9 mouse cellular contexts compared by ENCODE assay signal in genomic region chr13:23503797-23504196, GRCm38 (mm10). TPM values are rescaled to one million over a fixed set of nuclear protein-coding genes. Genes with fewer than 3 reads are reported as not detected.
A peak's percentile ranks its signal among the peaks of the same experiment; 100 is the strongest.
DNase-seq lines count a peak whose midpoint lies in the region; ATAC-seq lines count a peak whose summit lies in the region.
"Had no signal": no experiment of that assay in that cellular context is flagged by ENCODE, and none has a peak within 500 bp of the region (broad histone marks: within the 10 kb centered on the region; RNA-seq: fewer than 3 reads in every experiment).

No protein-coding gene starts in this region.

- peak overlapping the region; percentile 53 for H3K4me3 ChIP-seq in megakaryocyte, embryonic 14.5 days (replicated peaks)
- H3K4me3 ChIP-seq in forebrain, embryonic 14.5 days (ENCODE audit: low read depth, low read length) = no peak overlapping the region
- no peak overlapping the region for H3K4me3 ChIP-seq in intestine, embryonic 15.5 days (replicated peaks)
- H3K4me3 ChIP-seq in liver, embryonic 11.5 days (ENCODE audit: low read depth, low read length) = peak overlapping the region; percentile 8; the same call in 1 of the 2 replicates

- H3K4me2 ChIP-seq in forebrain, embryonic 14.5 days (ENCODE audit: low read length) = no peak overlapping the region
- H3K4me2 ChIP-seq in intestine, embryonic 15.5 days (replicated peaks) = 0 out of 2 replicates have a peak overlapping the region, but pooled peaks have one; percentile 17
- peak overlapping the region; percentile 57 for H3K4me2 ChIP-seq in liver, embryonic 11.5 days

- H3K27ac ChIP-seq in forebrain, embryonic 14.5 days (ENCODE audit: low read depth, low read length) = no peak overlapping the region
- no peak overlapping the region for H3K27ac ChIP-seq in intestine, embryonic 15.5 days
- H3K27ac ChIP-seq in liver, embryonic 11.5 days (ENCODE audit: low read depth, low read length) = no peak overlapping the region

- no peak overlapping the region for H3K9ac ChIP-seq in forebrain, embryonic 14.5 days (ENCODE audit: low read length)
- no peak overlapping the region for H3K9ac ChIP-seq in intestine, embryonic 15.5 days
- H3K9ac ChIP-seq in liver, embryonic 11.5 days (ENCODE audit: low read depth, low read length) = no peak overlapping the region

- no peaks in the 10 kb centered on the region for H3K27me3 ChIP-seq in megakaryocyte, embryonic 14.5 days (replicated peaks)
- H3K27me3 ChIP-seq in forebrain, embryonic 14.5 days (replicated peaks; ENCODE audit: control insufficient read depth, insufficient read depth, low read length) = no peaks in the 10 kb centered on the region
- H3K27me3 ChIP-seq in intestine, embryonic 15.5 days (replicated peaks) = no peaks in the 10 kb centered on the region
- H3K27me3 ChIP-seq in liver, embryonic 11.5 days (replicated peaks; ENCODE audit: control insufficient read depth, insufficient read depth, low read length) = no peaks in the 10 kb centered on the region

- no peaks in the 10 kb centered on the region for H3K36me3 ChIP-seq in megakaryocyte, embryonic 14.5 days (replicated peaks; ENCODE audit: low read length)
- H3K36me3 ChIP-seq in forebrain, embryonic 14.5 days (ENCODE audit: control insufficient read depth, insufficient read depth, low read length) = no peaks in the 10 kb centered on the region
- no peaks in the 10 kb centered on the region for H3K36me3 ChIP-seq in intestine, embryonic 15.5 days
- no peaks in the 10 kb centered on the region for H3K36me3 ChIP-seq in liver, embryonic 11.5 days (ENCODE audit: control insufficient read depth, insufficient read depth, low read length)

- under 1% methylated on average over 9 of the region's 9 CpGs for WGBS in forebrain, embryonic 14.5 days
- WGBS in intestine, embryonic 15.5 days = 6% methylated on average over 9 of the region's 9 CpGs
- 1% methylated on average over 9 of the region's 9 CpGs for whole genome bisulfite sequencing in liver, embryonic 11.5 days

- ATAC-seq in megakaryocyte, adult 5-6 weeks (ENCODE audit: poor library complexity, severe bottlenecking) = no peak
- ATAC-seq in forebrain, embryonic 14.5 days = peak; percentile 70; the same call in 1 of the 2 replicates
- no peak; the same call in 1 of the 2 replicates for ATAC-seq in intestine, embryonic 15.5 days
- no peak for ATAC-seq in liver, embryonic 11.5 days (replicated peaks; ENCODE audit: low FRiP score)

- DNase-seq in adrenal gland, postnatal 14 days = peak; percentile 71
- DNase-seq in forebrain, embryonic 14.5 days (ENCODE audit: low spot score) = peak; percentile 80
- DNase-seq in liver, embryonic 11.5 days (ENCODE audit: low spot score) = peak; percentile 71
- peak; percentile 71 for DNase-seq in retina, postnatal 1 day
- DNase-seq in gastrocnemius, adult 8-10 months (ENCODE audit: low spot score in 2 of 2) = no peak

- peaks cover 65% of the 10 kb centered on the region for H3K4me1 ChIP-seq in megakaryocyte, embryonic 14.5 days
- peaks cover 9% of the 10 kb centered on the region for H3K4me1 ChIP-seq in forebrain, embryonic 14.5 days (ENCODE audit: control insufficient read depth, insufficient read depth, low read length)
- H3K4me1 ChIP-seq in intestine, embryonic 15.5 days (replicated peaks) = peaks cover 4% of the 10 kb centered on the region; the same call in 1 of the 2 replicates
- peaks cover 45% of the 10 kb centered on the region for H3K4me1 ChIP-seq in liver, embryonic 11.5 days (replicated peaks; ENCODE audit: control insufficient read depth, insufficient read depth, low read length)

- no peaks in the 10 kb centered on the region for H3K9me3 ChIP-seq in megakaryocyte, embryonic 14.5 days
- H3K9me3 ChIP-seq in forebrain, embryonic 14.5 days (replicated peaks; ENCODE audit: control insufficient read depth, low read length) = no peaks in the 10 kb centered on the region
- H3K9me3 ChIP-seq in intestine, embryonic 15.5 days = no peaks in the 10 kb centered on the region
- H3K9me3 ChIP-seq in liver, embryonic 11.5 days (ENCODE audit: control insufficient read depth, low read length) = no peaks in the 10 kb centered on the region

RNA-seq across cellular contexts. Expression of gene Btn2a2, which starts 15.1 kb away (rescaled TPM):
- polyA plus RNA-seq in megakaryocyte, embryonic 14.5 days (2012; ENCODE audit: insufficient read depth, low replicate concordance) = not detected in 2 replicates
- total RNA-seq in megakaryocyte, adult 5-6 weeks (2015) = not detected in 2 replicates
- total RNA-seq in megakaryocyte, adult 5-6 weeks (2017) = not detected in 2 replicates
- total RNA-seq in adrenal gland, postnatal 14 days (2021) = not detected in 2 replicates
- 0.10 TPM in 1 of 2 replicates, not detected in the other for polyA plus RNA-seq in forebrain, embryonic 14.5 days (2014; fragmentation: Nextera tagmentation; extraction: Ambion mirVana)
- polyA plus RNA-seq in intestine, embryonic 15.5 days (2015; fragmentation: Nextera tagmentation; extraction: Ambion mirVana) = 0.16 and 0.23 TPM in 2 replicates
- polyA plus RNA-seq in liver, embryonic 11.5 days (2014; fragmentation: Nextera tagmentation; extraction: Ambion mirVana) = 0.08 and 0.32 TPM in 2 replicates
- not detected for total RNA-seq in gastrocnemius, adult 8-10 months (2022)

RNA-seq across cellular contexts. Expression of gene Hist1h4h, which starts 27.1 kb away (rescaled TPM):
- 443 and 574 TPM in 2 replicates for polyA plus RNA-seq in megakaryocyte, embryonic 14.5 days (2012; ENCODE audit: insufficient read depth, low replicate concordance)
- total RNA-seq in megakaryocyte, adult 5-6 weeks (2015) = 61.7 and 63.9 TPM in 2 replicates
- 1,033 and 1,202 TPM in 2 replicates for total RNA-seq in megakaryocyte, adult 5-6 weeks (2017)
- total RNA-seq in adrenal gland, postnatal 14 days (2021) = 699 and 771 TPM in 2 replicates
- polyA plus RNA-seq in forebrain, embryonic 14.5 days (2014; fragmentation: Nextera tagmentation; extraction: Ambion mirVana) = 4.3 and 7.1 TPM in 2 replicates
- polyA plus RNA-seq in intestine, embryonic 15.5 days (2015; fragmentation: Nextera tagmentation; extraction: Ambion mirVana) = 4.6 and 4.8 TPM in 2 replicates
- polyA plus RNA-seq in liver, embryonic 11.5 days (2014; fragmentation: Nextera tagmentation; extraction: Ambion mirVana) = 3.3 and 4.3 TPM in 2 replicates
- total RNA-seq in gastrocnemius, adult 8-10 months (2022) = 100 to 1,000 TPM; 131 to 174 (median 160) TPM

RNA-seq across cellular contexts. Expression of gene Hist1h2af, which starts 29.9 kb away (rescaled TPM):
- polyA plus RNA-seq in megakaryocyte, embryonic 14.5 days (2012; ENCODE audit: insufficient read depth, low replicate concordance) = 37.2 and 163 TPM in 2 replicates
- total RNA-seq in megakaryocyte, adult 5-6 weeks (2015) = 61.9 and 91.1 TPM in 2 replicates
- total RNA-seq in megakaryocyte, adult 5-6 weeks (2017) = 1,786 and 1,821 TPM in 2 replicates
- 182 and 192 TPM in 2 replicates for total RNA-seq in adrenal gland, postnatal 14 days (2021)
- 1.9 and 4.4 TPM in 2 replicates for polyA plus RNA-seq in forebrain, embryonic 14.5 days (2014; fragmentation: Nextera tagmentation; extraction: Ambion mirVana)
- polyA plus RNA-seq in intestine, embryonic 15.5 days (2015; fragmentation: Nextera tagmentation; extraction: Ambion mirVana) = 6.7 TPM in 1 of 2 replicates, not detected in the other
- polyA plus RNA-seq in liver, embryonic 11.5 days (2014; fragmentation: Nextera tagmentation; extraction: Ambion mirVana) = 1.1 and 5.1 TPM in 2 replicates
- total RNA-seq in gastrocnemius, adult 8-10 months (2022) = 1 to 10 TPM in 1 of 4 experiments, not detected in 3; 1.5 TPM

RNA-seq across cellular contexts. Expression of gene Hist1h3g, which starts 31.4 kb away (rescaled TPM):
- polyA plus RNA-seq in megakaryocyte, embryonic 14.5 days (2012; ENCODE audit: insufficient read depth, low replicate concordance) = 5.7 and 16.4 TPM in 2 replicates
- total RNA-seq in megakaryocyte, adult 5-6 weeks (2015) = 225 and 241 TPM in 2 replicates
- 441 and 668 TPM in 2 replicates for total RNA-seq in megakaryocyte, adult 5-6 weeks (2017)
- 64.2 and 80.0 TPM in 2 replicates for total RNA-seq in adrenal gland, postnatal 14 days (2021)
- 2.2 and 5.3 TPM in 2 replicates for polyA plus RNA-seq in forebrain, embryonic 14.5 days (2014; fragmentation: Nextera tagmentation; extraction: Ambion mirVana)
- 6.1 and 6.2 TPM in 2 replicates for polyA plus RNA-seq in intestine, embryonic 15.5 days (2015; fragmentation: Nextera tagmentation; extraction: Ambion mirVana)
- 5.2 TPM in 2 replicates for polyA plus RNA-seq in liver, embryonic 11.5 days (2014; fragmentation: Nextera tagmentation; extraction: Ambion mirVana)
- 1 to 10 TPM in 1 of 4 experiments, under 1 TPM in 1, not detected in 2; 0.75 to 2.2 TPM for total RNA-seq in gastrocnemius, adult 8-10 months (2022)

RNA-seq across cellular contexts. Expression of gene Btn1a1, which starts 38.1 kb away (rescaled TPM):
- polyA plus RNA-seq in megakaryocyte, embryonic 14.5 days (2012; ENCODE audit: insufficient read depth, low replicate concordance) = not detected in 2 replicates
- total RNA-seq in megakaryocyte, adult 5-6 weeks (2015) = not detected in 2 replicates
- total RNA-seq in megakaryocyte, adult 5-6 weeks (2017) = not detected in 2 replicates
- total RNA-seq in adrenal gland, postnatal 14 days (2021) = 0.19 TPM in 1 of 2 replicates, not detected in the other
- polyA plus RNA-seq in forebrain, embryonic 14.5 days (2014; fragmentation: Nextera tagmentation; extraction: Ambion mirVana) = 0.22 TPM in 1 of 2 replicates, not detected in the other
- polyA plus RNA-seq in intestine, embryonic 15.5 days (2015; fragmentation: Nextera tagmentation; extraction: Ambion mirVana) = 0.08 and 0.11 TPM in 2 replicates
- polyA plus RNA-seq in liver, embryonic 11.5 days (2014; fragmentation: Nextera tagmentation; extraction: Ambion mirVana) = 1.8 and 2.2 TPM in 2 replicates
- total RNA-seq in gastrocnemius, adult 8-10 months (2022) = not detected
- total RNA-seq: layer of hippocampus, postnatal 36 days had no signal

Comparison
In these comparisons a context has a peak if more than half of its experiments do, and no peak if none do; other contexts are left out.
1. H3K4me3 ChIP-seq: peak in megakaryocyte, embryonic 14.5 days (single experiment) and liver, embryonic 11.5 days (single experiment); none in forebrain, embryonic 14.5 days (single experiment) and intestine, embryonic 15.5 days (single experiment).
2. DNase-seq: peak in adrenal gland, postnatal 14 days (single experiment), forebrain, embryonic 14.5 days (single experiment), liver, embryonic 11.5 days (single experiment) and retina, postnatal 1 day (single experiment); none in gastrocnemius, adult 8-10 months (0 of 2).
3. RNA of gene Hist1h4h, which starts 27.1 kb away (polyA plus RNA-seq): 443 to 574 TPM in megakaryocyte, embryonic 14.5 days; 4.3 to 7.1 TPM in forebrain, embryonic 14.5 days, 4.6 to 4.8 TPM in intestine, embryonic 15.5 days and 3.3 to 4.3 TPM in liver, embryonic 11.5 days; every median in the first group is over 10 times any median in the second.